Mouse (Mus musculus): ENCODE results near the gene Afdn. TPM values are rescaled to one million over a fixed set of nuclear protein-coding genes. Genes with fewer than 3 reads are reported as not detected.
"Not testable (repeated sequence)": the region's sequence is repeated elsewhere in the genome, so short reads cannot be mapped to it uniquely, and the experiment has no call there.

Gene Afdn
- polyA plus RNA-seq, 1 experiment from 2014 or later, result 40.4 TPM

DNA sequence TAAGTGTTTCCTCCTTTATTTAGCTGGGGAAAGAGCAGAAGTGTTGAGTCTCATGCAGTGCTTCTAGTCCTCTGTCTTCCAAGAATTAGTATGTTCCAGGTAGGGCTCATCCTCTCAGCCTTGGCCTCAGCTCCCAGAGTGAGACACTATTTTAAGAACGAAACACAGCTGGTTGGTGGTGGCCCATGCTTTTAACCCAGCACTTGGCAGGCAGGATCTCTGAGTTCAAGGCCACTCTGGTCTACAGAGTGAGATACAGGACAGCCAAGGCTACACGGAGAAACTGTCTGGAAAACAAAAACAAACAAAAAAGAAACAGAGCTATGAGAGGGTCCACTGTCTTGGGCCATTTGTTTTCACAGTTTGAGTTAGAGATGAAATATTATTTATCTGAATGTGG is 17.3 kb downstream of the Afdn start:
- Histone ChIP-seq H3K9me3 (replicated peaks; ENCODE audit: control insufficient read depth, low read length) (no peaks in the 10 kb centered on the region), H3K4me2 (ENCODE audit: low read depth, low read length) (no peak overlapping the region), H3K27me3 (ENCODE audit: control insufficient read depth, insufficient read depth, low read length) (no peaks in the 10 kb centered on the region), H3K4me1 (ENCODE audit: control insufficient read depth, insufficient read depth, low read length) (peaks cover 5% of the 10 kb centered on the region), H3K36me3 (ENCODE audit: control insufficient read depth, insufficient read depth) (no peaks in the 10 kb centered on the region), H3K9ac (ENCODE audit: low read length) (no peak overlapping the region), H3K4me3 (ENCODE audit: low read length) (no peak overlapping the region), H3K27ac (ENCODE audit: low read length) (no peak overlapping the region)
- ATAC-seq (replicated peaks; ENCODE audit: extremely low read depth, insufficient read depth, low FRiP score), result no peak
- WGBS, result 29% methylated on average over 2 of the region's 2 CpGs

DNA sequence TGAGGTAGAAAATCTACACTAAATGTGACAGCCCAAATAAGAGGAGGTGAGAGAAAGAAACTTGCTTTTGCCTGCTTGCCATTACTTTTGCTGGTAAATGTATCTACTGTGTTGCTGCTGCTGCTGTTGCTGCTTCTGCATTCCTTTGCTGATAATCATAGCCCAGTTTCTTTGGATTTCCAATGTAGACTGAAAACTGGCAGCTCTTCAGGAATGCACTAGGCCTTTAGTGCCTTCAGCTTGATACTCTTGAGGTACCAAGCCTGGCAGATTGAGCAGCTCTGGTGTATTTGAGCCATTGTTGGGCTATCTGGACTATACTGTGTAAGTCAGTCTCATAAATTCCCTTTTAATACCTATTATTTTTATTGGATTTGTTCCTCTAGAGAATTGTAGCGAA is 18.5 kb downstream of the Afdn start:
- Histone ChIP-seq H3K27ac (ENCODE audit: low read length) (no peak overlapping the region), H3K27me3 (ENCODE audit: control insufficient read depth, insufficient read depth, low read length) (no peaks in the 10 kb centered on the region), H3K4me3 (ENCODE audit: low read length) (no peak overlapping the region), H3K9ac (ENCODE audit: low read length) (no peak overlapping the region), H3K4me2 (ENCODE audit: low read depth, low read length) (no peak overlapping the region), H3K36me3 (ENCODE audit: control insufficient read depth, insufficient read depth) (no peaks in the 10 kb centered on the region), H3K4me1 (ENCODE audit: control insufficient read depth, insufficient read depth, low read length) (peaks cover 9% of the 10 kb centered on the region), H3K9me3 (replicated peaks; ENCODE audit: control insufficient read depth, low read length) (no peaks in the 10 kb centered on the region)
- no peak; the same call in 1 of the 2 replicates for ATAC-seq (replicated peaks; ENCODE audit: extremely low read depth, insufficient read depth, low FRiP score)
- 89% methylated on average over 1 of the region's 1 CpGs for WGBS

DNA sequence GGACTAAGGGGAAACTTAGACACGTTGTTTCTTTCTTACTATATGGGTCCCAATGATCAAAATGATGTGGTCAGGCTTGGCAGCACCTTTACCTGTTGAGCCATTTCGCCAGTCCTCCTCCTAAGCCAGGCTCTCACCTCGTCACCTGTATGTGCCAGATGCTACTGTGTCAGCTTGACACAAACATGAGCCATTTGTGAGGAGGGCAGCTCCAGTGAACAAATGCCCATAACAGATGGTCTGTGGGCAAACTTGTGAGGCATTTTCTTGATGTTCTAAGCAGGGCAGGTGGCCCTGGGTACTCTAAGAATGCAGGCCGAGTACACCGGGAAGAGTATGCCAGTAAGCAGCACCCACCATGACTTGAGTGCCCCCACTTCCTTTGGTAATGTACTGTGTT is 21.6 kb downstream of the Afdn start:
- peaks cover 12% of the 10 kb centered on the region for H3K4me1 ChIP-seq (ENCODE audit: control insufficient read depth, insufficient read depth, low read length)
- 84% methylated on average over 5 of the region's 5 CpGs for WGBS
- no peaks in the 10 kb centered on the region for H3K27me3 ChIP-seq (ENCODE audit: control insufficient read depth, insufficient read depth, low read length)
- H3K4me2 ChIP-seq (ENCODE audit: low read depth, low read length), result no peak overlapping the region
- H3K36me3 ChIP-seq (ENCODE audit: control insufficient read depth, insufficient read depth), result no peaks in the 10 kb centered on the region
- H3K4me3 ChIP-seq (ENCODE audit: low read length), result no peak overlapping the region
- H3K9ac ChIP-seq (ENCODE audit: low read length), result no peak overlapping the region
- H3K27ac ChIP-seq (ENCODE audit: low read length), result no peak overlapping the region
- H3K9me3 ChIP-seq (replicated peaks; ENCODE audit: control insufficient read depth, low read length), result no peaks in the 10 kb centered on the region
- ATAC-seq (replicated peaks; ENCODE audit: extremely low read depth, insufficient read depth, low FRiP score), result no peak

DNA sequence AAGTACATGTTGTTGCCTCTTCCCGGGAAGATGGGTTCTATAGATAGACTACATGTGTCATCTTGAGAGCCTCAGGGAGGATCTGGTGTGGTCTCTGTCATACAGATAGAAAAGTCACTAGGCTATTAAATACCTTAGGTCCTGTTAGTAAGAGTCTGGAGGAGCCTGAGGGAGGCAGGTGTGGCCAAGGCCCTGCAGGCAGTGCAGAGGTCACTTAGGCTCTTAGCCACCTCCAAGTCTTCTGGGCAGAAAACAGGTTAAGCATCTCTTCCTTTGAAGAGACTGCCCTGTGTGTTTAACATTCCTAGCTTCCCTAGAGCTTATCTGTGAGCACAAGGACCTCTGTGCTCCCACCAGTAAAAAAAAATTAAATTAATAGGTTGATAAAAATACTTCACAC is 23.1 kb downstream of the Afdn start:
- H3K9ac ChIP-seq (ENCODE audit: low read length), result no peak overlapping the region
- no peaks in the 10 kb centered on the region for H3K9me3 ChIP-seq (replicated peaks; ENCODE audit: control insufficient read depth, low read length)
- peaks cover 7% of the 10 kb centered on the region for H3K4me1 ChIP-seq (ENCODE audit: control insufficient read depth, insufficient read depth, low read length)
- H3K27me3 ChIP-seq (ENCODE audit: control insufficient read depth, insufficient read depth, low read length), result no peaks in the 10 kb centered on the region
- no peaks in the 10 kb centered on the region for H3K36me3 ChIP-seq (ENCODE audit: control insufficient read depth, insufficient read depth)
- H3K4me2 ChIP-seq (ENCODE audit: low read depth, low read length), result no peak overlapping the region
- WGBS, result 39% methylated on average over 1 of the region's 1 CpGs
- H3K4me3 ChIP-seq (ENCODE audit: low read length), result no peak overlapping the region
- ATAC-seq (replicated peaks; ENCODE audit: extremely low read depth, insufficient read depth, low FRiP score), result no peak
- H3K27ac ChIP-seq (ENCODE audit: low read length), result no peak overlapping the region

DNA sequence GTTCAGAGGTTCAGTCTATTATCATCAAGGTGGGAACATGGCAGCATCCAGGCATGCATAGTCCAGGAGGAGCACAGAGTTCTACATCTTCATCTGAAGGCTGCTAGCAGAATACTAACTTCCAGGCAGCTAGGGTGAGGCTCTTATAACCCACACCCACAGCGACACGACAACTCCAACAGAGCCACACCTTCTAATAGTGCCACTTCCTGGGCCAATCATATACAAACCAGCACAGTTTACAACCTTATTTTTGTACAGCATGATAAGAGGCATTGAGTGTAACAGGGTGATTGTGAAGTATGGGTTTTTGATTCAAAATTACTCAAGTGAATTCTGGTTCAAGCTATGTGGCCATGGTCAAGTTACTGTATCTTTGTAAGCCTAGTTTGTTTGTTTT is 29.7 kb downstream of the Afdn start:
- not testable (repeated sequence) for H3K4me2 ChIP-seq (ENCODE audit: low read depth, low read length); H3K36me3 ChIP-seq (ENCODE audit: control insufficient read depth, insufficient read depth); H3K4me3 ChIP-seq (ENCODE audit: low read length); H3K27me3 ChIP-seq (ENCODE audit: control insufficient read depth, insufficient read depth, low read length); ATAC-seq (replicated peaks; ENCODE audit: extremely low read depth, insufficient read depth, low FRiP score); H3K27ac ChIP-seq (ENCODE audit: low read length); H3K9me3 ChIP-seq (replicated peaks; ENCODE audit: control insufficient read depth, low read length); H3K4me1 ChIP-seq (ENCODE audit: control insufficient read depth, insufficient read depth, low read length); H3K9ac ChIP-seq (ENCODE audit: low read length)
- 84% methylated on average over 2 of the region's 2 CpGs for WGBS

DNA sequence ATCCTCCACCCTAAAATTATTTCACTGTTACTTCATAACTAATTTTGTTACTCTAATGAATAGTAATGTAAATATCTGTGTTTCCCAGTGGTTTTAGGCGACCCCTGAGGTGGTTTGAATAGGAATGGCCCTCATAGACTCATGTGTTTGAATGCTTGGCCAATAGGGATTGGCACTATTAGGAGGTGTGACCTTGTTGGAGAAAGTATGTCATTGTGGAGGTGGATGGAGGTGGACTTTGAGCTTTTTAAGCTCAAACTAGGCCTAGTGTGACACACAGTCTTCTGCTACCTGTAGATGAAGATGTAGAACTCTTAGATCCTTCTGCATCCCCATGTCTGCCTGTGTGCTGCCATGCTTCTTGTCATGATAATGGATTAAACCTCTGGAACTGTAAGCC is 37.4 kb downstream of the Afdn start:
- Histone ChIP-seq H3K9ac (ENCODE audit: low read length) (no peak overlapping the region), H3K27ac (ENCODE audit: low read length) (no peak overlapping the region), H3K4me2 (ENCODE audit: low read depth, low read length) (no peak overlapping the region), H3K27me3 (ENCODE audit: control insufficient read depth, insufficient read depth, low read length) (no peaks in the 10 kb centered on the region), H3K36me3 (ENCODE audit: control insufficient read depth, insufficient read depth) (no peaks in the 10 kb centered on the region), H3K4me1 (ENCODE audit: control insufficient read depth, insufficient read depth, low read length) (peaks cover 4% of the 10 kb centered on the region; the same call in 1 of the 2 replicates), H3K9me3 (replicated peaks; ENCODE audit: control insufficient read depth, low read length) (no peaks in the 10 kb centered on the region), H3K4me3 (ENCODE audit: low read length) (no peak overlapping the region)
- ATAC-seq (replicated peaks; ENCODE audit: extremely low read depth, insufficient read depth, low FRiP score), result no peak
- 78% methylated on average over 1 of the region's 1 CpGs for WGBS

DNA sequence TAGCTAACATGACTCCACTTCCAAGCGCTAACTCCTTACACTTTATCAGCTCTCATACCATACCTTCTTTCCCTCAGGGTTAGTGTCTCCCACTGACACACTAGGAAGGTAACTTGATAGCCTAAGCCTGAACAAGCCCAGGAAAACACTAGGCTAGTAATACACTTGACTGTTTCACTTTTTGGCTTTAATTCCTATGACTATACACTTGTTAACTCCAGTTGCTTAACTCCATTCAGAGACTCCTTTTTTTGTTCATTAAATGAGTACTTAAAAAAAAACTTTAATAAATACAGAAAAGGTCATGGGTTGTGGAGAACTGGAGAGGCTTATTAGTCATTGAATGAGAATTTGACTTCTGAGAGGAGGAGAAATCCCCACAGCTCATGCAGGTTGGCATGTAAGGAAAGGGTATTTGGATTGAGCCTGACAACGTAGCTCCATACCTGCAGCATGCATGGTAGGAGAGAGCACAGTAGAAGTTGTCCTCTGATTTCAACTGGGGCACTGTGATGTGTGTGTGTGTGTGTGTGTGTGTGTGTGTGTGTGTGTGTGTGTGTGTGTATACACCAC is 42.6 kb downstream of the Afdn start:
- Histone ChIP-seq H3K4me1 (ENCODE audit: control insufficient read depth, insufficient read depth, low read length) (peaks cover 2% of the 10 kb centered on the region; the same call in 1 of the 2 replicates), H3K36me3 (ENCODE audit: control insufficient read depth, insufficient read depth) (peaks cover 20% of the 10 kb centered on the region), H3K9ac (ENCODE audit: low read length) (no peak overlapping the region), H3K27ac (ENCODE audit: low read length) (no peak overlapping the region), H3K9me3 (replicated peaks; ENCODE audit: control insufficient read depth, low read length) (no peaks in the 10 kb centered on the region), H3K4me2 (ENCODE audit: low read depth, low read length) (no peak overlapping the region), H3K4me3 (ENCODE audit: low read length) (no peak overlapping the region), H3K27me3 (ENCODE audit: control insufficient read depth, insufficient read depth, low read length) (no peaks in the 10 kb centered on the region)
- no peak for ATAC-seq (replicated peaks; ENCODE audit: extremely low read depth, insufficient read depth, low FRiP score)
- 48% methylated on average over 2 of the region's 2 CpGs for WGBS

DNA sequence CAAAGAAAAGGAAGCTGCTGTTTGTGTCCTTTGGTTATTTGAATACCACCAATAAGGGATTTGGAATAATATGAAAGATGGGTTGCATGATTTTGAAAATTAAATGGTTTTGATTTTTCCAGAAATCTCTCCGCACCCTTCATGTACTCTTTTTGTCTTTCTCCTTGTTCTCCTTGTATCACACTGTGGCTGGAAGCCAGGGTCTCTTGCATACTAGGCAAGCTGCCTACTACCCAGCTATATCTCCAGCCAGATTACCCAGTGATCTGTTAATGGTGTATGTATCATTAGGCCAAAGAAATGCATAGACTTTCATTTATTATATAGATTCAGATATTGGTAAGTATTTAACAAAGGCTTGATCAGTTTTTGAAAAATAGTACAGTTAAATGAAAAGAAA is 45.7 kb downstream of the Afdn start:
- Histone ChIP-seq H3K27me3 (ENCODE audit: control insufficient read depth, insufficient read depth, low read length) (no peaks in the 10 kb centered on the region), H3K9me3 (replicated peaks; ENCODE audit: control insufficient read depth, low read length) (no peaks in the 10 kb centered on the region), H3K36me3 (ENCODE audit: control insufficient read depth, insufficient read depth) (peaks cover 32% of the 10 kb centered on the region), H3K4me1 (ENCODE audit: control insufficient read depth, insufficient read depth, low read length) (no peaks in the 10 kb centered on the region; the same call in 1 of the 2 replicates), H3K27ac (ENCODE audit: low read length) (no peak overlapping the region), H3K4me3 (ENCODE audit: low read length) (no peak overlapping the region), H3K4me2 (ENCODE audit: low read depth, low read length) (no peak overlapping the region), H3K9ac (ENCODE audit: low read length) (no peak overlapping the region)
- 94% methylated on average over 1 of the region's 1 CpGs for WGBS
- ATAC-seq (replicated peaks; ENCODE audit: extremely low read depth, insufficient read depth, low FRiP score), result no peak

DNA sequence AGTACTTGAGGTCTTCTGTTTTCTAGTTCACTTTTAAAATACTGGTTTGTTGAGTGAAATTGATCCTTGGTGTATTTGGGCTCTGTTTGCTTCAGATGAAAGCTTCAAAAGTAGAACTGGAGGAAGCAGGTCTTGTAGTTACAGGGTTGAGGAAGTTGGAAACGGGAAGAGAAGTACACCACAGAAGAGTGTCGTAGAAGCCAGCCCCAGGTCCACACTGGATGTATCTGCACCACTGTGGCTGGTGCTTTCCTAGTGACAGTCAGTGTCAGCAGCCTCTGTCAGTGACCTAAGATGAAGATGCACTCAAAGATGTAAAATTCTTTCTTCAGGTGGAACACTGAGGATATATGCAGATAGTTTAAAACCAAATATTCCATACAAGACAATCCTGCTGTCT is 57.5 kb downstream of the Afdn start:
- WGBS, result 81% methylated on average over 2 of the region's 2 CpGs
- H3K9me3 ChIP-seq (replicated peaks; ENCODE audit: control insufficient read depth, low read length), result no peaks in the 10 kb centered on the region
- peaks cover 18% of the 10 kb centered on the region for H3K36me3 ChIP-seq (ENCODE audit: control insufficient read depth, insufficient read depth)
- H3K9ac ChIP-seq (ENCODE audit: low read length), result no peak overlapping the region
- H3K4me2 ChIP-seq (ENCODE audit: low read depth, low read length), result no peak overlapping the region
- H3K27ac ChIP-seq (ENCODE audit: low read length), result no peak overlapping the region
- no peaks in the 10 kb centered on the region for H3K27me3 ChIP-seq (ENCODE audit: control insufficient read depth, insufficient read depth, low read length)
- no peak for ATAC-seq (replicated peaks; ENCODE audit: extremely low read depth, insufficient read depth, low FRiP score)
- no peaks in the 10 kb centered on the region for H3K4me1 ChIP-seq (ENCODE audit: control insufficient read depth, insufficient read depth, low read length)
- H3K4me3 ChIP-seq (ENCODE audit: low read length), result no peak overlapping the region
